In genomic region chr10:75235726-75236125, GRCm38 (mm10) we compare ENCODE assay signal across 18 mouse cellular contexts.
"Had no signal": no experiment of that assay in that cellular context is flagged by ENCODE, and none has a peak within 500 bp of the region (broad histone marks: within the 10 kb centered on the region; RNA-seq: fewer than 3 reads in every experiment).

No protein-coding gene starts in this region.

- DNase-seq: lung, embryonic 14.5 days; lung, postnatal 10 days; lung, postnatal 4 days; midbrain, embryonic 14.5 days; retina, postnatal 1 day; right cerebral cortex, adult 18-20 months; right cerebral cortex, postnatal 25 days; right cerebral cortex, postnatal 4 days; spleen, adult 18-20 months; thymus, adult 18-20 months; thymus, postnatal 14 days; thymus, postnatal 36 days had no signal

- ATAC-seq: midbrain, embryonic 16.5 days had no signal

- H3K4me1 ChIP-seq: midbrain, embryonic 10.5 days; midbrain, embryonic 12.5 days; neural tube, embryonic 13.5 days; neural tube, embryonic 15.5 days had no signal

- H3K9ac ChIP-seq: lung, embryonic 14.5 days; midbrain, embryonic 12.5 days; neural tube, embryonic 13.5 days; neural tube, embryonic 15.5 days had no signal

- H3K27me3 ChIP-seq: midbrain, embryonic 12.5 days; neural tube, embryonic 13.5 days; neural tube, embryonic 15.5 days had no signal

- H3K9me3 ChIP-seq: midbrain, embryonic 10.5 days; midbrain, embryonic 12.5 days; neural tube, embryonic 13.5 days; neural tube, embryonic 15.5 days had no signal

- H3K4me3 ChIP-seq: midbrain, embryonic 10.5 days; midbrain, embryonic 12.5 days; myocyte; neural tube, embryonic 13.5 days; neural tube, embryonic 15.5 days had no signal

- H3K27ac ChIP-seq: midbrain, embryonic 10.5 days; midbrain, embryonic 12.5 days; neural tube, embryonic 13.5 days; neural tube, embryonic 15.5 days had no signal

- H3K4me2 ChIP-seq: lung, embryonic 14.5 days; midbrain, embryonic 12.5 days; neural tube, embryonic 13.5 days; neural tube, embryonic 15.5 days had no signal
